Mouse (Mus musculus): ENCODE results near the gene Slc17a9. TPM values are rescaled to one million over a fixed set of nuclear protein-coding genes. Genes with fewer than 3 reads are reported as not detected.

The Slc17a9 gene
- polyA plus RNA-seq, 1 experiment = 1.3 TPM

GRCm38 (mm10) chr2:180764986-180765385 lies 39.9 kb downstream of the Slc17a9 start:
- no peak overlapping the region for H3K27ac ChIP-seq (ENCODE audit: insufficient read depth, low read length)
- H3K4me3 ChIP-seq (ENCODE audit: insufficient read depth, low read length) = no peak overlapping the region
- no peaks in the 10 kb centered on the region for H3K4me1 ChIP-seq (ENCODE audit: control insufficient read depth, insufficient read depth, low read length)
- no peak for TF ChIP-seq CTCF (IDR thresholded peaks at IDR 0.05; ENCODE audit: extremely low read depth, insufficient read depth, low read length)
- no peak for TF ChIP-seq POLR2A (IDR thresholded peaks at IDR 0.05; ENCODE audit: extremely low read depth, insufficient read depth, low read length)

DNA sequence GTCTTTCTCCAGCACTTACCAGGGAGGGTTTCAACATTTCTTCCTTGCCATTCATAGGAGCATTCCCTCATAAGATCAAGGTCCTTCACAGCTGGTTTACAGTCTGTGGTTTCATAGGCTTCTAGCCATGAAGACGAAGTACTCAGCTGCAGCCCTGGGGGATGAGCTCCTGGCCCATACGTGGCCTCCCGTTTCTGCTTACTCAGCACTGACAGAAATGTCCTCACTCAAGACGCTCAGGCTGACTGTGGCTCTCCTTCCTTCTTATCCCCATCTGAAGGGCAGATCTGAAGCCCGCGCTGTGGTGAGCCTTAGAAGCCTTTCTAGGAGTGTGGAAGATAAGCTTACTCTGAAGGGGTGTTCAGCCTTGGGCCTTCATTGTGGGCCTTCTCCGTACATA lies 40.6 kb downstream of the Slc17a9 start:
- Histone ChIP-seq H3K4me3 (ENCODE audit: insufficient read depth, low read length) (no peak overlapping the region), H3K27ac (ENCODE audit: insufficient read depth, low read length) (no peak overlapping the region), H3K4me1 (ENCODE audit: control insufficient read depth, insufficient read depth, low read length) (no peaks in the 10 kb centered on the region)
- TF ChIP-seq CTCF (IDR thresholded peaks at IDR 0.05; ENCODE audit: extremely low read depth, insufficient read depth, low read length) (no peak), POLR2A (IDR thresholded peaks at IDR 0.05; ENCODE audit: extremely low read depth, insufficient read depth, low read length) (no peak)

DNA sequence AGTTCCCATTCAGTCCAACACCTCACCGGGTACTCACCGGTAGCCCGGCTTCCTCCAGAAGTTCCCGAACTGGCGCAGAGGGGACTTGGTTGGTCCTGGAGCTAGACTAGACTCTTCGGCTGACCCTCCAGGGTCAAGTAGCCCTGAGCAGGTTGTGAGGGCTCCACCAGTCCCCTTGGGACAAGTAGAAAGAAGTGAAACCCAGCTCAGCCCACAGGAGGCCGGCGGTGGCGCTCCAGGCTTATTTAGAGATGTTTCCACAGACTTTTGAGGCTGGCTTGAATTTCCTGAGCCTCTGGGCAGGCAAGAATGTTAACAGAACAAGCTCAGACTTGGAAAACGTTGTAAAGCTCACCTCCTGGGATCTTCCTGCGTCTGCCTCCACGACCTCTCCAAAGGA lies 50.2 kb downstream of the Slc17a9 start:
- TF ChIP-seq POLR2A (IDR thresholded peaks at IDR 0.05; ENCODE audit: extremely low read depth, insufficient read depth, low read length) (no peak), CTCF (IDR thresholded peaks at IDR 0.05; ENCODE audit: extremely low read depth, insufficient read depth, low read length) (no peak)
- Histone ChIP-seq H3K4me3 (ENCODE audit: insufficient read depth, low read length) (no peak overlapping the region), H3K4me1 (ENCODE audit: control insufficient read depth, insufficient read depth, low read length) (no peaks in the 10 kb centered on the region), H3K27ac (ENCODE audit: insufficient read depth, low read length) (no peak overlapping the region)

DNA sequence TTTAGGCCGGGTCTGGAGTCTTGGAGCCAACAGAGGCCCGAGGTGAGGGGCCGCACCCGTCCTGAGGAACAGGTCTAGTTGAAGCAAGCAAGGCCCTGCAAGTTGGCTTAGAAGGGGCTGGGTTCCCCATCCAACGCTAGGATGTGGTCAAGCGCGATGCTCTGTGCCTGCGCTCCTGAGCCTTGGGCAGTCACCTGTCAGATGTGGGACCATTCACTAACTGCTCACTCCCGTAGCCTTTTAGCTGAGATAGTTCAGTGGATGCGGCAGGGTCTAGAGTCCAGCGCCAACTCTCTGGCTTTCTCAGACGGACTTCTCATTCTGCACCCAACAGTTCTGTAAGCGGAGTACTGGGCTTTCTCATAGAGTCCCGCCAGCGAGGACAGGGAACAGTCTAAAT lies 50.6 kb downstream of the Slc17a9 start:
- TF ChIP-seq POLR2A (IDR thresholded peaks at IDR 0.05; ENCODE audit: extremely low read depth, insufficient read depth, low read length) = no peak
- TF ChIP-seq CTCF (IDR thresholded peaks at IDR 0.05; ENCODE audit: extremely low read depth, insufficient read depth, low read length) = no peak
- no peaks in the 10 kb centered on the region for H3K4me1 ChIP-seq (ENCODE audit: control insufficient read depth, insufficient read depth, low read length)
- no peak overlapping the region for H3K27ac ChIP-seq (ENCODE audit: insufficient read depth, low read length)
- H3K4me3 ChIP-seq (ENCODE audit: insufficient read depth, low read length) = no peak overlapping the region

- Histone ChIP-seq H3K4me1 (ENCODE audit: control insufficient read depth, insufficient read depth, low read length) (no peaks in the 10 kb centered on the region), H3K4me3 (ENCODE audit: insufficient read depth, low read length) (no peak within 1 kb of the TSS), H3K27ac (ENCODE audit: insufficient read depth, low read length) (no peak within 1 kb of the TSS)
- TF ChIP-seq POLR2A (IDR thresholded peaks at IDR 0.05; ENCODE audit: extremely low read depth, insufficient read depth, low read length) (no peak), CTCF (IDR thresholded peaks at IDR 0.05; ENCODE audit: extremely low read depth, insufficient read depth, low read length) (no peak)
Measured at GRCm38 (mm10) chr2:180776793-180777192, 51.7 kb downstream of the Slc17a9 start, which contains the start of gene Bhlhe23. Gene Bhlhe23 (minus strand): TSS chr2:180776900.

DNA sequence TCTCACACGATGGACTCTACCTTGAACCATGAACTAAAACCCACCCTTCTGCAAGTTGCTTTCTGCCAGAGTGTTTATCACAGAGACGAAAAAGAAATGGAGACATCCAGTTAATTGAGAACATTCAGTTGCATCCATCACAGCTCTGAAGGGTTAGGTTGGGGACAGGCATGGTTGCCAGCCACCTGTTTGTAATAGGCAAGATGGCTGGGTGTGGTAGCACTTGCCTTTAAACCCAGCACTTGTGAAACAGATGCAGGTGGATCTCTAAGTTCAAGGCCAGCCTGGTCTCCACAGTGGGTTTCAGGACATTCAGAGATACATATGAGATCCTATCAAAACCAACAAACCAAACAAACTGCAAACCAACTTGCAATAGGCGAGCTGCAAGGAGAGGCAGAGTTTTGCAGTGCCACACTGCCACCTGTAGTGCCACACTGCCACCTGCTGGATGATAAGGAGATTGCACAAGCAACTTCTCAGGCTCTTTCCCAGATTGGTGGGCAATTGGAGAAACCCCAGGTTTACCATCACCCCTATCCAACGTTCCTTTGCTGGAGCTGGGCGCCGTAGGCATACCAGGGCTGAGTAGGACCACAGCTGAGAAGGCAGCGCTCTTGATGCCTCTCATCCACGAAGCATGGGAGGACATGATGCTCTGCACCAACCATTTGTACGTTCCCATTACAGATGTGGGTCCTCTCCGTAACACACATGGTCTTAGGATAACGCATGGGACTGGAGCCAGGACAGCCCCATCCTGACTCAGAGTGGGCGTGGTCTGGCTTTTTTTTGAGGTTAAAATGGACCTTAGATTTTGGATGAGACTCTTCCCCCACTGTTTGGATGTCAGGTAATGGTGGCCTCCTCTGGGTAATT lies 54.4 kb downstream of the Slc17a9 start:
- no peak overlapping the region for H3K4me3 ChIP-seq (ENCODE audit: insufficient read depth, low read length)
- H3K4me1 ChIP-seq (ENCODE audit: control insufficient read depth, insufficient read depth, low read length) = no peaks in the 10 kb centered on the region
- TF ChIP-seq CTCF (IDR thresholded peaks at IDR 0.05; ENCODE audit: extremely low read depth, insufficient read depth, low read length) (peak; percentile 100), POLR2A (IDR thresholded peaks at IDR 0.05; ENCODE audit: extremely low read depth, insufficient read depth, low read length) (no peak)
- H3K27ac ChIP-seq (ENCODE audit: insufficient read depth, low read length) = no peak overlapping the region

GRCm38 (mm10) chr2:180780282-180780681 lies 55.2 kb downstream of the Slc17a9 start:
- Histone ChIP-seq H3K4me3 (ENCODE audit: insufficient read depth, low read length) (no peak overlapping the region), H3K27ac (ENCODE audit: insufficient read depth, low read length) (no peak overlapping the region), H3K4me1 (ENCODE audit: control insufficient read depth, insufficient read depth, low read length) (no peaks in the 10 kb centered on the region)
- TF ChIP-seq CTCF (IDR thresholded peaks at IDR 0.05; ENCODE audit: extremely low read depth, insufficient read depth, low read length) (no peak), POLR2A (IDR thresholded peaks at IDR 0.05; ENCODE audit: extremely low read depth, insufficient read depth, low read length) (no peak)

GRCm38 (mm10) chr2:180786732-180787131 lies 61.7 kb downstream of the Slc17a9 start:
- peak; percentile 68 for TF ChIP-seq CTCF (IDR thresholded peaks at IDR 0.05; ENCODE audit: extremely low read depth, insufficient read depth, low read length)
- TF ChIP-seq POLR2A (IDR thresholded peaks at IDR 0.05; ENCODE audit: extremely low read depth, insufficient read depth, low read length) = no peak
- Histone ChIP-seq H3K27ac (ENCODE audit: insufficient read depth, low read length) (no peak overlapping the region), H3K4me1 (ENCODE audit: control insufficient read depth, insufficient read depth, low read length) (no peaks in the 10 kb centered on the region; the same call in 1 of the 2 replicates)

GRCm38 (mm10) chr2:180787566-180788232 lies 62.6 kb downstream of the Slc17a9 start:
- Histone ChIP-seq H3K4me1 (ENCODE audit: control insufficient read depth, insufficient read depth, low read length) (no peaks in the 10 kb centered on the region; the same call in 1 of the 2 replicates), H3K4me3 (ENCODE audit: insufficient read depth, low read length) (no peak overlapping the region), H3K27ac (ENCODE audit: insufficient read depth, low read length) (no peak overlapping the region)

More at GRCm38 (mm10) chr2:180786732-180787131, 61.7 kb downstream of the Slc17a9 start:
- no peak overlapping the region for H3K4me3 ChIP-seq (ENCODE audit: insufficient read depth, low read length)

More at GRCm38 (mm10) chr2:180787566-180788232, 62.6 kb downstream of the Slc17a9 start:
- no peak for TF ChIP-seq POLR2A (IDR thresholded peaks at IDR 0.05; ENCODE audit: extremely low read depth, insufficient read depth, low read length)
- no peak for TF ChIP-seq CTCF (IDR thresholded peaks at IDR 0.05; ENCODE audit: extremely low read depth, insufficient read depth, low read length)
